Mouse (Mus musculus): ENCODE data around the gene Casz1.

DNA sequence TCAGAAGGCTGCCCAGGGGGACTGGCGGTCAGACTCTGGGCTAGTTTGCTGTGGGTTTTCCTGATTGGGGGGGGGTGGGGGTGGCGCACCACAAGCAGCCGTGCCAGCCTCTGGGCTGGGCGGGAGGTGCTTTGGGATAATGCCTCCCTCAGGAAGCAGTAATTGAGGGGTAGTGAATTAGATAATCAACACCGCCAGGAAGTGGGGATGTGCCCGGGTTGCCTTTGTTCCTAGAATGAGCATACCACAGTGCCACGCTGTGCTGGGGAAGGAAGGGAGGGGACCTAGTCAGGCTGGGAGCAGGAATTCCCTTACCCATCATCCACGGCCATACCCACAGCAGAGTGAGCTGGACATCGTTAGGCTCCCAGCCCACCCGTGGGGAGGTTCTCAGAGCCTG is 35.6 kb upstream of the Casz1 start:
- TF ChIP-seq CTCF (IDR thresholded peaks at IDR 0.05; ENCODE audit: extremely low read depth, insufficient read length, insufficient replicate concordance, low read depth, low read length), result no peak
- no peak for TF ChIP-seq POLR2A (IDR thresholded peaks at IDR 0.05; ENCODE audit: low read depth, low read length)

Data from small intestine, adult 2 months (tissue).